Mouse (Mus musculus) liver, postnatal 0 days (tissue): Measurements from ENCODE around the gene Rnf215.

Experiments used
- CTCF ChIP-seq: sonication (generic); IDR thresholded peaks from 2 replicates; pipeline ENCODE4 v1.5.1; 2016; ENCODE audit warnings: antibody characterized with exemption, low read depth
- EP300 ChIP-seq: IDR thresholded peaks from 2 replicates; pipeline ENCODE4 v1.6.1; 2016; ENCODE audit warnings: antibody characterized with exemption, low read depth, mild to moderate bottlenecking

- TF ChIP-seq CTCF = no peak
- TF ChIP-seq EP300 = no peak
Observed at GRCm38 (mm10) chr11:4187318-4187700, 52.3 kb downstream of the Rnf215 start.
